Mouse (Mus musculus) liver, embryonic 15.5 days (tissue): ENCODE measurements around the gene Ccdc63. TPM values are rescaled to one million over a fixed set of nuclear protein-coding genes. Genes with fewer than 3 reads are reported as not detected.
"Not testable (repeated sequence)": the region's sequence is repeated elsewhere in the genome, so short reads cannot be mapped to it uniquely, and the experiment has no call there.

Source experiments
- ATAC-seq: fragments of 200-750 bp; cut with Nextera tagmentation; 2 replicates; pipeline ENCODE4 v1.8.0; 2017; ENCODE audit warnings: moderate number of reproducible peaks, mild to moderate bottlenecking, moderate library complexity; ENCODE audit not compliant: insufficient read depth
- H3K27ac ChIP-seq: fragments of 300-500 bp; sonication (generic); replicated peaks from 2 replicates; pipeline ENCODE4 v1.5.1; 2015; ENCODE audit warnings: mild to moderate bottlenecking, inconsistent platforms
- H3K27me3 ChIP-seq: fragments of 300-500 bp; sonication (generic); 2 replicates; pipeline ENCODE4 v1.6.1; 2015; ENCODE audit warnings: mild to moderate bottlenecking, inconsistent platforms
- H3K36me3 ChIP-seq: fragments of 300-500 bp; sonication (generic); replicated peaks from 2 replicates; pipeline ENCODE4 v1.6.1; 2015; ENCODE audit warnings: moderate library complexity, mild to moderate bottlenecking, inconsistent platforms
- H3K4me1 ChIP-seq: fragments of 300-500 bp; sonication (generic); replicated peaks from 2 replicates; pipeline ENCODE4 v1.6.1; 2015; ENCODE audit warnings: inconsistent platforms
- H3K4me2 ChIP-seq: fragments of 300-500 bp; sonication (generic); 2 replicates; pipeline ENCODE4 v1.6.1; 2015; ENCODE audit warnings: moderate library complexity, mild to moderate bottlenecking, inconsistent platforms
- H3K4me3 ChIP-seq: fragments of 300-500 bp; sonication (generic); replicated peaks from 2 replicates; pipeline ENCODE4 v1.5.1; 2015; ENCODE audit warnings: mild to moderate bottlenecking, inconsistent platforms
- H3K9ac ChIP-seq: fragments of 300-500 bp; sonication (generic); 2 replicates; pipeline ENCODE4 v1.6.1; 2015; ENCODE audit warnings: moderate library complexity, mild to moderate bottlenecking, inconsistent platforms
- H3K9me3 ChIP-seq: fragments of 300-500 bp; sonication (generic); replicated peaks from 2 replicates; pipeline ENCODE4 v1.6.1; 2016; ENCODE audit warnings: inconsistent platforms
- WGBS: fragments of 180-500 bp; shearing (Covaris S2); methylation state at CpG from one replicate; pipeline ENCODE4 v1.1.7; 2015; ENCODE audit warnings: mixed read lengths; ENCODE audit not compliant: insufficient replicate concordance; 5-methylcytosine and 5-hydroxymethylcytosine counted together
- polyA plus RNA-seq: library from polyadenylated mRNA; unstranded; fragments of >200 nt; fragmentation: Nextera tagmentation; extraction: Ambion mirVana; gene quantifications from 2 replicates; pipeline ENCODE4 v1.2.1, GENCODE M21; 2015

Ccdc63 gene
- polyA plus RNA-seq, 1 experiment from 2014 or later: 0.10 TPM

DNA sequence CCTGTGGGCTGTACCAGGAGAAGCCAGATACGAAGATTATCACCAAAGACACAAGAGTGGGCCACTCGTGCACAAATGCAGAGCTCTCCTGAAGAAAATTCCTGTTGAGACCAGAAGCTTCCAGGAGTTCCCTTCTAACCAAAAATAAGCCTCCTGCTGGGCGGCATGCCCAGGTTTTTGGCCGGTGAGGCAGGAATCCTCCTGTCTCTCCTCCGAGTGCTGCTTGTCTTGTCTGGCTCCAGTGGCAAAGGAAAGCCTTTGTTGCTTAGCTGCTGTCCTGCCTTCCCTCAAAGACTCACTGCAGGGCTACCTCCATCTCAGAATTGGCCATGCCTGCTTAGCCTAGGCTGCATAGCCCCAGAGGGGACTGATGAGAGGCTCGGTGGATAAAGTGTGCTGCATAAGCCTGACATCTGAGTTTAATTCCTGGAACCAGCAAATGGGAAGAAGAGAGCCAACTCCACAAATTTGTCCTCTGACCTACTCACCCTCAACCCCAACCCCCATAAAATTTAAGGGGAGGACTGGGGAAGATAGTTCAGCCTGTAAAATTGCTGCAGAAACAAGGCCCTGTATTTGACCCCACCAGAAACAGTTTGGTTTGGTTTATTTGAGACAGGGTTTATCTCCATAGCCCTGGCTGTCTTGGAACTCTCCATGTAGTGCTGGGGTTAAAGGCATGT, 24.8 kb upstream of the Ccdc63 start:
- Histone ChIP-seq H3K4me1 (peaks cover 66% of the 10 kb centered on the region), H3K36me3 (peaks cover 100% of the 10 kb centered on the region)
- ATAC-seq: no peak

DNA sequence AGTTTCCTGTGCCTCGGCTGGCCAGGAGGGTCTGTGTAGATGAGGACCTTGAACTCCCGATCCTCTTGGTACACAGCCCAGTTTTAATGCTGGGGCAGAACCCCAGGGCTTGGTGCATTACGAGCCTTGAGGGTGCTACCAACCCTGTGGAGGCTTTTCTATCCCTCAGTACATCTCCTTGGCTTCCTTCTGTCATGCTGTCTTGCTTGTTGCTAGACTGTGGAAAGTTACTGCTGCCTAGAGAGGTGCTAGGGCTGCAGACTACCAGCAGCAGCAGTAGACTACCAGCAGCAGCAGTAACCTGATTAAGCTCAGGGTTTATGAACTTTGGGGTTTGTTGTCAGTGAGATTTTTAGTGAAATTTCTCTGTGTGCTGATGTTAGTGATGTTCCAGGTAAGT, 23.4 kb upstream of the Ccdc63 start:
- ATAC-seq: no peak

More for the DNA sequence above, 24.8 kb upstream of the Ccdc63 start:
- no peak overlapping the region for H3K4me3 ChIP-seq
- WGBS: 71% methylated on average over 6 of the region's 6 CpGs
- H3K4me2 ChIP-seq: no peak overlapping the region
- no peak overlapping the region for H3K9ac ChIP-seq
- H3K9me3 ChIP-seq: no peaks in the 10 kb centered on the region
- no peak overlapping the region for H3K27ac ChIP-seq
- no peaks in the 10 kb centered on the region for H3K27me3 ChIP-seq

DNA sequence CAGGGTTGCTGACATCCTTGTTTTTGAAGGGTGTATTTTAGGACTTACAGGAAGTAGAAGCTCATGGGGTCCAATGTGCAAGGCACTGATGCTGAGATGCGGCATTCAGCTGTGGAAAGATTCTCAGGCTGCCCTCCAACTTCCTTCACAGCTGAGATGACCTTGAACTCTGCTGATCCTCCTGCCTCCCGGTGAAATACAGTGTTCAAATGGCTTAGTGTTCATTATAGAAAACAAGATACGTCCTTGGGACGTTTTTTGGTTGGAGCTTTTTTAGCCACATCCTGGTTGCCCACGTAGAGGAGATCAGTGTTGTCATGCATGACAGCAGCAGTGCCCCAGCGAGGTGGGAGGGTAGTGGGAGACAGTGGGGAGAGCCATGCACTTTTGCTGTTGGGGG, 22.6 kb upstream of the Ccdc63 start:
- H3K4me1 ChIP-seq: peaks cover 79% of the 10 kb centered on the region
- 0 out of 2 replicates have a peak overlapping the region, but pooled peaks have one; percentile 25 for H3K4me2 ChIP-seq
- no peaks in the 10 kb centered on the region for H3K27me3 ChIP-seq
- 45% methylated on average over 6 of the region's 6 CpGs for WGBS
- H3K9me3 ChIP-seq: no peaks in the 10 kb centered on the region
- no peak overlapping the region for H3K27ac ChIP-seq
- no peak overlapping the region for H3K9ac ChIP-seq
- no peak for ATAC-seq
- H3K36me3 ChIP-seq: peaks cover 89% of the 10 kb centered on the region
- no peak overlapping the region for H3K4me3 ChIP-seq

More for the DNA sequence above, 23.4 kb upstream of the Ccdc63 start:
- Histone ChIP-seq H3K4me2 (no peak overlapping the region), H3K4me1 (peaks cover 79% of the 10 kb centered on the region), H3K36me3 (peaks cover 97% of the 10 kb centered on the region), H3K9me3 (no peaks in the 10 kb centered on the region), H3K4me3 (no peak overlapping the region), H3K27ac (no peak overlapping the region), H3K9ac (no peak overlapping the region), H3K27me3 (no peaks in the 10 kb centered on the region)
- 70% methylated on average over 3 of the region's 3 CpGs for WGBS

GRCm38 (mm10) chr5:122158557-122159515, 18.2 kb upstream of the Ccdc63 start:
- Histone ChIP-seq H3K4me3 (peak overlapping the region; percentile 84), H3K9ac (peak overlapping the region; percentile 92), H3K36me3 (peaks cover 45% of the 10 kb centered on the region), H3K4me2 (peak overlapping the region; percentile 83), H3K27ac (peak overlapping the region; percentile 82), H3K9me3 (no peaks in the 10 kb centered on the region), H3K27me3 (no peaks in the 10 kb centered on the region), H3K4me1 (peaks cover 78% of the 10 kb centered on the region)
- WGBS: 1% methylated on average over 42 of the region's 42 CpGs
- ATAC-seq: no peak

GRCm38 (mm10) chr5:122157827-122158381, 17.3 kb upstream of the Ccdc63 start, which contains the start of gene Ppp1cc:
Ppp1cc (plus strand) TSS chr5:122158278.
- peak; percentile 92 for ATAC-seq
- H3K4me1 ChIP-seq: peaks cover 70% of the 10 kb centered on the region

GRCm38 (mm10) chr5:122156486-122156885, 15.9 kb upstream of the Ccdc63 start:
- H3K27ac ChIP-seq: no peak overlapping the region; the same call in 1 of the 2 replicates
- H3K4me3 ChIP-seq: 0 out of 2 replicates have a peak overlapping the region, but pooled peaks have one; percentile 84
- H3K27me3 ChIP-seq: no peaks in the 10 kb centered on the region
- no peaks in the 10 kb centered on the region for H3K9me3 ChIP-seq
- no peak overlapping the region for H3K4me2 ChIP-seq
- peaks cover 56% of the 10 kb centered on the region for H3K4me1 ChIP-seq
- H3K36me3 ChIP-seq: peaks cover 22% of the 10 kb centered on the region
- WGBS: 61% methylated on average over 2 of the region's 2 CpGs
- ATAC-seq: no peak
- H3K9ac ChIP-seq: no peak overlapping the region

More at GRCm38 (mm10) chr5:122157827-122158381, 17.3 kb upstream of the Ccdc63 start, which contains the start of gene Ppp1cc:
- Histone ChIP-seq H3K9ac (peak within 1 kb of the TSS; percentile 92), H3K27ac (peak within 1 kb of the TSS; percentile 85), H3K9me3 (no peaks in the 10 kb centered on the region), H3K4me3 (peak within 1 kb of the TSS; percentile 84), H3K36me3 (peaks cover 36% of the 10 kb centered on the region), H3K27me3 (no peaks in the 10 kb centered on the region), H3K4me2 (peak within 1 kb of the TSS; percentile 89)
- WGBS: under 1% methylated on average over 54 of the region's 54 CpGs

GRCm38 (mm10) chr5:122155613-122156012, 15.0 kb upstream of the Ccdc63 start:
- Histone ChIP-seq H3K9me3 (no peaks in the 10 kb centered on the region), H3K27ac (peak overlapping the region; percentile 62), H3K27me3 (no peaks in the 10 kb centered on the region), H3K9ac (no peak overlapping the region), H3K36me3 (peaks cover 13% of the 10 kb centered on the region; the same call in 1 of the 2 replicates), H3K4me3 (no peak overlapping the region), H3K4me1 (peaks cover 47% of the 10 kb centered on the region), H3K4me2 (no peak overlapping the region)
- no peak for ATAC-seq

DNA sequence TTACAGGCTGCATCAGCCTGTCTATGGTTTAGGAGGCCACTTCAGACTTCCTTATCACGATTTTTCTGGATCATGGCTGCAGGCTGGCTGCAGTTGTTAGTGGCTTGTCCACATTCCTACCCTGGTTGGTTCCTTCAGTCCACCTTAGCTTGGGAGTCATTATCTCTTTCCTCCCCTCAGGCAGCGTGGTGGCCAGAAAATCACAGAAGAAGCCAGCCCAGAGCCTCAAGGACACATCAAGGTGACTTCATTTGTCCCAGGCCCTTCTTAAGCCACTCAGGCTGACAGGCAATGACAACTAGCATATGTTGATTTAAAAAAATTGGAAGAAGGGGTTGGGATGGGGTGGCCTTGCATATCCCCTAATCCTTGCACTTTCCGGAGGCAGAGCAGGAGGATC, 14.2 kb upstream of the Ccdc63 start:
- Histone ChIP-seq H3K9ac (no peak overlapping the region), H3K4me3 (no peak overlapping the region), H3K27ac (peak overlapping the region; percentile 62), H3K9me3 (no peaks in the 10 kb centered on the region), H3K4me1 (peaks cover 39% of the 10 kb centered on the region), H3K36me3 (peaks cover 6% of the 10 kb centered on the region; the same call in 1 of the 2 replicates), H3K27me3 (no peaks in the 10 kb centered on the region), H3K4me2 (no peak overlapping the region)
- ATAC-seq: no peak
- WGBS: 52% methylated on average over 3 of the region's 3 CpGs

DNA sequence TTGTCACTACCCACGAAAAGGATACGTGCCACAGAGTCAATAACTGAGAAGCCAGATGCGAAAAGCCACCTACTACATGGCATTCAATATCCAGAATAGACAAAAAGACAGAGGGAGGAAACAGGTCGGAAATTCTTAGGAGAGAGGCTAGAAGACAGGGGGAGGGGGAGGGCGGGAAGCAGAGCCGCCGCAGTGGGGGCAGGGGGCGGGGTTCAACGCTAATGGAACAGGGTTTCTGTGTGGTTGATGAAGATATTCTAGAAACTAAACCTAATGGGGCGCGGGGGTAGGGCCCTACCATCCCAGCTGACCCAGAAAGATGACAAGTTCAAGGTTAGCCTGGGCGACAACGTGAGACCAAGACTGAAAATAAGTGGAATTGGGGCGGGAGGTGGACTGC, 13.4 kb upstream of the Ccdc63 start:
- no peak overlapping the region for H3K4me2 ChIP-seq
- H3K36me3 ChIP-seq: no peaks in the 10 kb centered on the region
- 25% methylated on average over 11 of the region's 14 CpGs for WGBS
- no peak overlapping the region for H3K9ac ChIP-seq
- ATAC-seq: no peak
- no peak overlapping the region for H3K27ac ChIP-seq
- H3K27me3 ChIP-seq: no peaks in the 10 kb centered on the region
- H3K9me3 ChIP-seq: no peaks in the 10 kb centered on the region
- H3K4me3 ChIP-seq: no peak overlapping the region
- peaks cover 31% of the 10 kb centered on the region for H3K4me1 ChIP-seq

DNA sequence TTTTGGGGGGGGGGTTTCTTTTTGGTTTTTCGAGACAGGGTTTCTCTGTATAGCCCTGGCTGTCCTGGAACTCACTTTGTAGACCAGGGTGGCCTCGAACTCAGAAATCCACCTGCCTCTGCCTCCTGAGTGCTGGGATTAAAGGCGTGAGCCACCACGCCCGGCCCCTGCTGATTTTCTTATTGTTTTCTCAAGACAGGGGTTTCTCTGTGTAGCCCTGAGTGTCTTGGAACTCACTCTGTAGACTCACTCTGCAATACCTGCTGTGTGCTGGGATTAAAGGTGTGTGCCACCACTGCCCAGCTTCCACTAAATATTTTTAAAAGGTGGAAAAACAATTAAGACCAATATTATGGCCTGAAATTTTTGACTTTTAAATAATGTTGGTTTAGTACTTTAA, 11.9 kb upstream of the Ccdc63 start:
- not testable (repeated sequence) for H3K27me3 ChIP-seq, H3K4me3 ChIP-seq, H3K27ac ChIP-seq, H3K36me3 ChIP-seq, H3K9ac ChIP-seq, H3K4me2 ChIP-seq, ATAC-seq, H3K9me3 ChIP-seq
- H3K4me1 ChIP-seq: peaks cover 28% of the 10 kb centered on the region
- 67% methylated on average over 5 of the region's 5 CpGs for WGBS

DNA sequence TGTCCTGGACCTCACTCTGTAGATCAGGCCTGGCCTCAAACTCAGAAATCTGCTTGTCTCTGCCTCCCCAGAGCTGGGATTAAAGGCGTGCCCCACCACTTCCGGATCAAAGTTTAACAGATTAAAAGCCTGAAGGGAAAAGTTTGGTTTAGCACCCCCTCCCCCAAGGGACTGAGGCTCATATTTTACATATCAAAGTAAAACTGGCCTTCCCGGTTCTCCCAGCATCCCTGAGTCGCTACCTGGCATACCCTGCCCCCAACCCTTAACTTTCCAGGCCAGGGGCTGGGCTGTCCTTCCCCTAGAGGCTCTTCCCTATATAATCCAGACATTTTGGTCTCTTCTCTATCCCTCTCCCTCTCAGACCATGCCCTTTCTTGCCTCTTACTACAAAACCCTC, 8.6 kb upstream of the Ccdc63 start:
- Histone ChIP-seq H3K36me3 (no peaks in the 10 kb centered on the region), H3K9ac (no peak overlapping the region), H3K4me3 (no peak overlapping the region), H3K27me3 (no peaks in the 10 kb centered on the region), H3K4me1 (peaks cover 24% of the 10 kb centered on the region), H3K9me3 (no peaks in the 10 kb centered on the region), H3K27ac (no peak overlapping the region), H3K4me2 (no peak overlapping the region)
- ATAC-seq: no peak
- 63% methylated on average over 4 of the region's 4 CpGs for WGBS
